Mouse (Mus musculus): Measurements from ENCODE around the gene Mrgprg. TPM values are rescaled to one million over a fixed set of nuclear protein-coding genes. Genes with fewer than 3 reads are reported as not detected.

The Mrgprg gene
- polyA plus RNA-seq, 1 experiment from 2014 or later, result not detected

DNA sequence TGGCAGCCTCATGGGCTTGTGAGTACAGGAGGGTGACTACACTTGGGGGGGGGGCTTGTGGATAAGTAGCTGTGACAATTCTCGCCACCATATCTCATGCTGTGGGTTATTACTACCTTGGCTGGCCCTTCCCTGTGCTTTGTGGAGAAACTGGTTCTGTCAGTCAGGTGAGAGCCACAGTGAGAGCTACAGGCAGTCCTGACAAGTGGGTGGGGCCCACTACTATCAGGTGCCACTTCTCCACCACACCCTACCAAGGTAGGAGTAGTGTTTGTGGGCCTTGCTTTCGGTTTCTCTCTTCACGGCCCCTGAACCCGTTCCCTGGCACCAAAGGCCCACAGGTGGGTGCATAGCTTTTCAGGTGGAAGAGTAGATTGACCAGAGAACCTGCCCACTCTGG lies 43.0 kb downstream of the Mrgprg start:
- Histone ChIP-seq H3K27me3 (replicated peaks) (no peaks in the 10 kb centered on the region), H3K36me3 (no peaks in the 10 kb centered on the region), H3K4me1 (no peaks in the 10 kb centered on the region), H3K27ac (no peak overlapping the region), H3K9ac (no peak overlapping the region), H3K4me3 (no peak overlapping the region), H3K9me3 (no peaks in the 10 kb centered on the region), H3K4me2 (replicated peaks) (no peak overlapping the region)
- 91% methylated on average over 4 of the region's 4 CpGs for WGBS
- ATAC-seq (ENCODE audit: low FRiP score, low read depth), result no peak

DNA sequence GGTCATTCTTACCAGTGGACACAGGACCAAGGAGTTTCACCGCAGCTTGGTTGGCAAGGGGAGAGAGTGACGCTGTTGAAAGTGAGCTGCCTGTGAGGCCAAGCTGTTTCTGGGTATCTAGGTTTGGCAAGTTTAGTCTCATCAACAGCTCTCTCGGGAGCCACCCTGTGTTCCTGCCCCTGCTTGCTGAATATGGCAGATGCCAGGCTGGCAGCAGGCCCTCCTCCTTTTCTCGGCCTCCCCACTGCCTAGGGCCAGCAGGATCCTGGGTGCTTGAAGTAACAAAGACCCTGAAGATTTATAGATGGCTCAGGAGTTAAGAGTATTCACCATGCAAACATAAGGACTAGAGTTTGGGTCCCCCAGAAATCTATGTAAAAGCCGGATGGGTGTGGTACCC lies 44.1 kb downstream of the Mrgprg start:
- Histone ChIP-seq H3K4me2 (replicated peaks) (no peak overlapping the region), H3K27ac (no peak overlapping the region), H3K4me1 (no peaks in the 10 kb centered on the region), H3K4me3 (no peak overlapping the region), H3K9ac (no peak overlapping the region), H3K9me3 (no peaks in the 10 kb centered on the region), H3K36me3 (no peaks in the 10 kb centered on the region), H3K27me3 (replicated peaks) (no peaks in the 10 kb centered on the region)
- no peak for ATAC-seq (ENCODE audit: low FRiP score, low read depth)
- WGBS, result 80% methylated on average over 5 of the region's 5 CpGs

DNA sequence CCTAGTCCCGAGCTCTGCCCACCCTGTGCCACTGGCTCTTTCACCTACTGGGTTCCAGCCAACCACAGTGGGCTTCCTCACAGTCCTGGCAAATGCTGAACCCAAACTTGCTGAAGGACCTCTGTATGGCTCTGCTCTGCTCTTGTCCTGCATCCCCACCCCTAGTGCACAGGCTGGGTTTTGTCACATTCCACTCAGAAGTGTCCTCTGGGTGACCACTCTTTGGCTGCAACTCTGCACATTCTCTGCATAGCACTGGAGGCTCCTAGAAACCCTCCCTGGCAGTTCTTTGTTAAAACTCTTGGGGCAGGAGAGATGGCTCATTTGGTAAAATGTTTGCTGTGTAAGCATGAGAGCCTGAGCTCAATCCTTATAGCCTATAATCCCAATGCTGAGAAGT lies 49.0 kb downstream of the Mrgprg start:
- Histone ChIP-seq H3K4me2 (replicated peaks) (no peak overlapping the region), H3K36me3 (peaks cover 14% of the 10 kb centered on the region), H3K4me1 (no peaks in the 10 kb centered on the region), H3K9me3 (no peaks in the 10 kb centered on the region), H3K27ac (no peak overlapping the region), H3K4me3 (no peak overlapping the region), H3K9ac (no peak overlapping the region), H3K27me3 (replicated peaks) (no peaks in the 10 kb centered on the region)
- ATAC-seq (ENCODE audit: low FRiP score, low read depth), result no peak
- WGBS, result 93% methylated on average over 1 of the region's 1 CpGs

Small RNAs within 50 kb of the gene (microRNA-seq; reads per million reads assigned to microRNA genes)
- not detected for gene Gm22064

Other genes starting within 250 kb of the Mrgprg start
- 335 and 344 TPM in 2 replicates for gene Nap1l4, start 217.9 kb downstream of the Mrgprg start, polyA plus RNA-seq (2016; fragmentation: Nextera tagmentation; extraction: Ambion mirVana)
- 59.3 and 61.2 TPM in 2 replicates for gene Cars, start 166.9 kb downstream of the Mrgprg start, polyA plus RNA-seq (2016; fragmentation: Nextera tagmentation; extraction: Ambion mirVana)
- gene Tnfrsf26, start 138.3 kb downstream of the Mrgprg start, polyA plus RNA-seq (2016; fragmentation: Nextera tagmentation; extraction: Ambion mirVana), result 0.06 and 0.14 TPM in 2 replicates
- gene Tnfrsf22, start 117.3 kb downstream of the Mrgprg start, polyA plus RNA-seq (2016; fragmentation: Nextera tagmentation; extraction: Ambion mirVana), result 6.6 and 6.7 TPM in 2 replicates
- gene Tnfrsf23, start 81.1 kb downstream of the Mrgprg start, polyA plus RNA-seq (2016; fragmentation: Nextera tagmentation; extraction: Ambion mirVana), result 0.48 and 0.72 TPM in 2 replicates
- gene Osbpl5, start 10.0 kb downstream of the Mrgprg start, polyA plus RNA-seq (2016; fragmentation: Nextera tagmentation; extraction: Ambion mirVana), result 24.5 and 25.1 TPM in 2 replicates
- gene Mrgpre, start 17.5 kb upstream of the Mrgprg start, polyA plus RNA-seq (2016; fragmentation: Nextera tagmentation; extraction: Ambion mirVana), result 2.6 and 4.2 TPM in 2 replicates
- gene Nadsyn1, start 55.9 kb upstream of the Mrgprg start, polyA plus RNA-seq (2016; fragmentation: Nextera tagmentation; extraction: Ambion mirVana), result 7.3 and 11.4 TPM in 2 replicates
- gene Dhcr7, start 56.2 kb upstream of the Mrgprg start, polyA plus RNA-seq (2016; fragmentation: Nextera tagmentation; extraction: Ambion mirVana), result 49.2 and 53.6 TPM in 2 replicates
- gene Gm498, start 99.8 kb upstream of the Mrgprg start, polyA plus RNA-seq (2016; fragmentation: Nextera tagmentation; extraction: Ambion mirVana), result not detected in 2 replicates
- gene Shank2, start 234.9 kb upstream of the Mrgprg start, polyA plus RNA-seq (2016; fragmentation: Nextera tagmentation; extraction: Ambion mirVana), result 3.3 and 3.9 TPM in 2 replicates